ENCODE assay signal across 8 mouse cellular contexts in the genomic region with DNA sequence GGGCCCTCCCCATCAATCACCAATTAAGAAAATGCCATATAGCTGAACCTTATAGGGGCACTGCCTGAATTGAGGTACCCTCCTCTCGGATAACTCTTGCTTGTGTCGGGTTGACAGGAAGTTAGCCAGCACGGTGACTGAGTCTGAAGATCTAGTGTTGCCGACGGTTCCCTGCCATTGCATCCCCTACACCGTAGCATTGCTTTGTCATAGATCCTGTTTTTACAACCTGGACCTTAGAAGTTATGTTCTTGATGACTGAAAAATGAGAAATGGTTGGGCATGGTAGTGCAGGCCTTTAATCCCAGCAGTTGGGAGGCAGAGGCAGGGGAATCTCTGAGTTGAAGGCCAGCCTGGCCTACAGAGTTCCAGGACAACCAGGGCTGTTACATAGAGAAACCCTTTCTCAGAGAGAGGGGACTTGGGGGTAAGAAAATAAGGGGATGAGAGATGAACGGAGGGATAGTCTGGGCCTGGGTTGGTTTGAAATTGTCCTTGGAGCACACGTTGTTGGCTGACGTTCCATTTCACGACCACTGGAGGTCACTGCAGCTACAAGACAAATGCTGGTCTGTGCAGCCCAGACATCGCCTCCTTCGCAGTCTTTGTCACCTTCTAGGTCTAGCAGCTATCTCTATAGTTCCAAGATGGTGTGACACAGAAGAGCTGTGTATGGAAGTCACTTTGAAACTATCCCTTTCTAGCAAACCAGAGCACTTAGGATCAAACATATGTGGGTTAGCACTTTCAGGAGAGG. TPM values are rescaled to one million over a fixed set of nuclear protein-coding genes. Genes with fewer than 3 reads are reported as not detected.
DNase-seq lines count a peak whose midpoint lies in the region; ATAC-seq and TF ChIP-seq lines count a peak whose summit lies in the region.

No protein-coding gene starts in this region.

- dilution Hi-C loops in CH12.LX (cut with MboI; ENCODE audit: extremely low pct_ligation_motif_present, extremely low pct_unique_long_range_greater_than_20kb, low sequenced_read_pairs), result no loop called here

- peak overlapping the region in 2 of 3 experiments; percentile 8 to 55 for H3K4me3 ChIP-seq in CH12.LX (replicated peaks in 1 of 3; ENCODE audit: low read depth in 2 of 3, low read length in 2 of 3, poor library complexity in 1 of 3)
- no peak overlapping the region for H3K4me3 ChIP-seq in forebrain, embryonic 14.5 days (ENCODE audit: low read depth, low read length)
- no peak overlapping the region for H3K4me3 ChIP-seq in intestine, postnatal 0 days (ENCODE audit: low read depth, low read length)
- no peak overlapping the region for H3K4me3 ChIP-seq in olfactory bulb, adult 2 months (ENCODE audit: insufficient read depth, low read depth, low read length)

- peak overlapping the region; percentile 33; the same call in 1 of the 2 replicates for H3K27ac ChIP-seq in CH12.LX (ENCODE audit: insufficient read depth, low read depth)
- no peak overlapping the region for H3K27ac ChIP-seq in forebrain, embryonic 14.5 days (ENCODE audit: low read depth, low read length)
- H3K27ac ChIP-seq in intestine, postnatal 0 days (ENCODE audit: low read depth, low read length), result no peak overlapping the region
- no peak overlapping the region for H3K27ac ChIP-seq in olfactory bulb, adult 2 months (ENCODE audit: insufficient read depth, low read depth, low read length)

- no peak for TF ChIP-seq EP300 in CH12.LX (IDR thresholded peaks at IDR 0.05; ENCODE audit: low read length)

- TF ChIP-seq RAD21 in CH12.LX (IDR thresholded peaks at IDR 0.05; ENCODE audit: low read depth, low read length), result peak; percentile 70

- in situ Hi-C loops in CH12.LX (cut with MboI; ENCODE audit: low pct_ligation_motif_present, low pct_unique_long_range_greater_than_20kb, low sequenced_read_pairs), result no loop called here

- peaks cover 33 to 93% of the 10 kb centered on the region in 2 experiments for H3K4me1 ChIP-seq in CH12.LX (ENCODE audit: control insufficient read depth in 1 of 2, insufficient read depth in 2 of 2)
- no peaks in the 10 kb centered on the region for H3K4me1 ChIP-seq in forebrain, embryonic 14.5 days (ENCODE audit: control insufficient read depth, insufficient read depth, low read length)
- peaks cover 3% of the 10 kb centered on the region; the same call in 1 of the 2 replicates for H3K4me1 ChIP-seq in intestine, postnatal 0 days (replicated peaks; ENCODE audit: control insufficient read depth, insufficient read depth, low read length)
- H3K4me1 ChIP-seq in olfactory bulb, adult 2 months (ENCODE audit: control insufficient read depth, insufficient read depth, low read length), result peaks cover 7% of the 10 kb centered on the region

- H3K36me3 ChIP-seq in CH12.LX (replicated peaks in 1 of 2; ENCODE audit: control insufficient read depth in 1 of 2, insufficient read depth in 1 of 2, low read length in 1 of 2), result peaks cover 81 to 85% of the 10 kb centered on the region in 2 experiments
- no peaks in the 10 kb centered on the region for H3K36me3 ChIP-seq in forebrain, embryonic 14.5 days (ENCODE audit: control insufficient read depth, insufficient read depth, low read length)
- H3K36me3 ChIP-seq in intestine, postnatal 0 days (ENCODE audit: control insufficient read depth, insufficient read depth), result peaks cover 79% of the 10 kb centered on the region

- H3K9ac ChIP-seq in CH12.LX (ENCODE audit: insufficient read depth, low read depth), result no peak overlapping the region
- no peak overlapping the region for H3K9ac ChIP-seq in forebrain, embryonic 14.5 days (ENCODE audit: low read length)
- no peak overlapping the region for H3K9ac ChIP-seq in intestine, postnatal 0 days (ENCODE audit: low read depth, low read length)

- DNase-seq in 416B (ENCODE audit: low read depth) (peak; percentile 75), CH12.LX (ENCODE audit: extremely low read depth) (peak; percentile 84)
- peak; percentile 86 for DNase-seq in forebrain, embryonic 14.5 days (ENCODE audit: low spot score)
- DNase-seq in lung, adult 18-20 months, result peak; percentile 23 to 30
- DNase-seq in layer of hippocampus, adult 9-10 months (ENCODE audit: low spot score), result no peak

- 0 out of 2 replicates have a peak, but pooled peaks cover 2% of the 10 kb centered on the region for H3K79me2 ChIP-seq in CH12.LX (replicated peaks; ENCODE audit: control insufficient read depth, extremely low read depth, insufficient read depth, poor library complexity, severe bottlenecking)

- no peak for TF ChIP-seq POLR2A in CH12.LX (IDR thresholded peaks at IDR 0.05; ENCODE audit: low read depth, low read length)
- TF ChIP-seq POLR2A in olfactory bulb, adult 2 months (IDR thresholded peaks at IDR 0.05; ENCODE audit: insufficient read depth, low read depth, low read length), result no peak

- no peaks in the 10 kb centered on the region for H3K9me3 ChIP-seq in CH12.LX (replicated peaks; ENCODE audit: low read length)
- H3K9me3 ChIP-seq in forebrain, embryonic 14.5 days (replicated peaks; ENCODE audit: control insufficient read depth, low read length), result no peaks in the 10 kb centered on the region
- no peaks in the 10 kb centered on the region for H3K9me3 ChIP-seq in intestine, postnatal 0 days (ENCODE audit: control insufficient read depth)

- no peaks in the 10 kb centered on the region for H3K27me3 ChIP-seq in CH12.LX (replicated peaks)
- no peaks in the 10 kb centered on the region for H3K27me3 ChIP-seq in forebrain, embryonic 14.5 days (replicated peaks; ENCODE audit: control insufficient read depth, insufficient read depth, low read length)
- H3K27me3 ChIP-seq in intestine, postnatal 0 days (replicated peaks; ENCODE audit: control insufficient read depth, insufficient read depth, low read length), result no peaks in the 10 kb centered on the region

- H3K4me2 ChIP-seq in CH12.LX (ENCODE audit: insufficient read depth, low read depth, poor library complexity, severe bottlenecking), result no peak overlapping the region
- no peak overlapping the region for H3K4me2 ChIP-seq in forebrain, embryonic 14.5 days (ENCODE audit: low read length)
- H3K4me2 ChIP-seq in intestine, postnatal 0 days (replicated peaks; ENCODE audit: low read depth), result no peak overlapping the region

- ATAC-seq in cerebellum, adult (ENCODE audit: insufficient number of reproducible peaks, low FRiP score, low TSS enrichment), result peak; percentile 56
- peak; percentile 79 for ATAC-seq in forebrain, embryonic 14.5 days
- ATAC-seq in intestine, postnatal 0 days, result peak; percentile 31; the same call in 1 of the 2 replicates

- peak; percentile 48 to 80 for TF ChIP-seq CTCF in CH12.LX (conservative IDR thresholded peaks at IDR 0.05 in 1 of 2, IDR thresholded peaks at IDR 0.05 in 1 of 2; ENCODE audit: low read depth in 2 of 2, low read length in 2 of 2)
- TF ChIP-seq CTCF in intestine, postnatal 0 days (IDR thresholded peaks at IDR 0.05; ENCODE audit: low read depth), result peak; percentile 88
- peak; percentile 57 for TF ChIP-seq CTCF in olfactory bulb, adult 2 months (IDR thresholded peaks at IDR 0.05; ENCODE audit: insufficient read depth, low read depth, low read length)

- 53% methylated on average over 12 of the region's 12 CpGs for WGBS in forebrain, embryonic 14.5 days
- 60% methylated on average over 12 of the region's 12 CpGs for WGBS in intestine, postnatal 0 days
- 54% methylated on average over 12 of the region's 12 CpGs for WGBS in olfactory bulb, adult 2 months

TF ChIP-seq in CH12.LX, 34 proteins besides CTCF, POLR2A, EP300 and RAD21:
- TF ChIP-seq TBP (conservative IDR thresholded peaks at IDR 0.05; ENCODE audit: low read depth, low read length) (no peak), SMC3 (IDR thresholded peaks at IDR 0.05; ENCODE audit: low read depth, low read length) (peak; percentile 74), HCFC1 (IDR thresholded peaks at IDR 0.05; ENCODE audit: low read depth, low read length) (no peak), CHD1 (IDR thresholded peaks at IDR 0.05; ENCODE audit: low read depth, low read length) (peak; percentile 66; the same call in 1 of the 2 replicates), GABPA (IDR thresholded peaks at IDR 0.05; ENCODE audit: insufficient replicate concordance, low read depth, low read length) (no peak), NELFE (IDR thresholded peaks at IDR 0.05; ENCODE audit: low read depth, low read length) (peak; percentile 27; the same call in 1 of the 2 replicates), NRF1 (IDR thresholded peaks at IDR 0.05; ENCODE audit: low read depth, low read length) (no peak), MYC (IDR thresholded peaks at IDR 0.05; ENCODE audit: low read depth, low read length) (peak; percentile 63; the same call in 1 of the 2 replicates), ELF1 (IDR thresholded peaks at IDR 0.05; ENCODE audit: low read depth, low read length) (no peak), E2F4 (IDR thresholded peaks at IDR 0.05; ENCODE audit: insufficient replicate concordance, low read depth, low read length) (no peak), BHLHE40 (IDR thresholded peaks at IDR 0.05; ENCODE audit: low read depth, low read length) (no peak), USF2 (conservative IDR thresholded peaks at IDR 0.05; ENCODE audit: low read depth, low read length) (no peak), CHD2 (IDR thresholded peaks at IDR 0.05; ENCODE audit: low read length) (no peak), ZMIZ1 (IDR thresholded peaks at IDR 0.05; ENCODE audit: low read depth, low read length) (no peak), MXI1 (IDR thresholded peaks at IDR 0.05; ENCODE audit: low read depth, low read length) (peak; percentile 71), POLR2AphosphoS2 (IDR thresholded peaks at IDR 0.05; ENCODE audit: low read depth, low read length) (no peak), MAFK (IDR thresholded peaks at IDR 0.05; ENCODE audit: insufficient replicate concordance, low read length) (0 out of 2 replicates have a peak, but pooled peaks have one; percentile 30), ZC3H11A (IDR thresholded peaks at IDR 0.05; ENCODE audit: low read depth, low read length) (no peak; the same call in 1 of the 2 replicates), IRF4 (IDR thresholded peaks at IDR 0.05; ENCODE audit: low read depth, low read length) (0 out of 2 replicates have a peak, but pooled peaks have one; percentile 20)

RNA-seq across cellular contexts. Expression of a gene that starts 27.2 kb away (rescaled TPM):
- total RNA-seq in CH12.LX (2012; rRNA removed) (119 and 143 TPM in 2 replicates), CH12.LX (2014; rRNA removed) (179 and 190 TPM in 2 replicates)
- 94.6 and 101 TPM in 2 replicates for polyA plus RNA-seq in CH12.LX (2012; ENCODE audit: insufficient read length, low read depth)
- 12.9 and 13.1 TPM in 2 replicates for polyA plus RNA-seq in forebrain, embryonic 14.5 days (2014; fragmentation: Nextera tagmentation; extraction: Ambion mirVana)
- 62.6 and 67.2 TPM in 2 replicates for polyA plus RNA-seq in intestine, postnatal 0 days (2015; fragmentation: Nextera tagmentation; extraction: Ambion mirVana)
- polyA plus RNA-seq in olfactory bulb, adult 2 months (2012; ENCODE audit: insufficient read depth, insufficient read length, low replicate concordance, missing spikeins), result not detected in 2 replicates

Comparison
In these comparisons a context has a peak if more than half of its experiments do, and no peak if none do; other contexts are left out.
1. H3K4me3 ChIP-seq: peak in CH12.LX (2 of 3); none in forebrain, embryonic 14.5 days (single experiment), intestine, postnatal 0 days (single experiment) and olfactory bulb, adult 2 months (single experiment).
2. Peak in every context shown above with its lines, with median percentiles within 50 percentile points of each other: CTCF ChIP-seq and ATAC-seq.